Mouse (Mus musculus): ENCODE data around the gene Smad3.

DNA sequence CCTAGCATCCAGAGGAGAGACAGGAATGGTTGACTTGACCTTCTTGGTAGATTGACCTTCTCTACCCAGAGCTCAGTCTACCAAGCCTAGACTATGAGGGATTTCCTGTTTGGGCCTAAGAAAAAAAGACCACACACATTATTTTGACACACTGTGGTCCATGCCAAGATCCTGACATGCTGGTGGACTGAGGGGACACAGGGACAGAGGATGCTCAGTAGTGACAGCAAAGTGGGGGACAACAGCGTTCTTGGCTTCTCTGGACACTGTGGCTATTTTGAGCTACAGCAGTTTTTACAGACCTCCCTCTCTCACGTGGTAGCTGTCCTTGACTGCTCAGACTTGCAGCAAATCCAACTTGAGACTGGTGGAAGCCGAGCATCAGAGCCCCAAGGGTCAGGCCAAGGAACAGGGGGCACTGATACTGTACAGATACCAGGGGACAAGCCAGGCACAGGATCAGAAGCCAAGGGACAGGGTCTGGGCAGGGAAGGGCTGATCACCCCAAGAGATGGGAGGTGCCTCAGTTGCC, 40.3 kb downstream of the Smad3 start:
- TF ChIP-seq CTCF (IDR thresholded peaks at IDR 0.05) = no peak
- TF ChIP-seq POLR2A (IDR thresholded peaks at IDR 0.05; ENCODE audit: insufficient read depth, low read depth, low read length) = no peak

Measured in heart, adult 2 months (tissue).